Mouse (Mus musculus): ENCODE results near the gene D430041D05Rik. TPM values are rescaled to one million over a fixed set of nuclear protein-coding genes. Genes with fewer than 3 reads are reported as not detected.
A peak's percentile ranks its signal among the peaks of the same experiment; 100 is the strongest.

D430041D05Rik gene
- polyA plus RNA-seq, 1 experiment from 2014 or later: 0.42 TPM

GRCm38 (mm10) chr2:104230444-104230843 is 180.4 kb downstream of the D430041D05Rik start:
- H3K27ac ChIP-seq (ENCODE audit: low read length): no peak overlapping the region
- no peak overlapping the region for H3K9ac ChIP-seq (replicated peaks; ENCODE audit: low read length)
- H3K9me3 ChIP-seq (ENCODE audit: low read length): no peaks in the 10 kb centered on the region
- H3K4me1 ChIP-seq (ENCODE audit: insufficient read depth, low read length): no peaks in the 10 kb centered on the region
- H3K36me3 ChIP-seq (ENCODE audit: insufficient read depth, low read length): no peaks in the 10 kb centered on the region
- H3K4me2 ChIP-seq (replicated peaks; ENCODE audit: low read depth, low read length): no peak overlapping the region
- no peak overlapping the region for H3K4me3 ChIP-seq (ENCODE audit: low read length)
- 58% methylated on average over 2 of the region's 2 CpGs for WGBS
- no peaks in the 10 kb centered on the region for H3K27me3 ChIP-seq (ENCODE audit: insufficient read depth, low read length)
- no peak for ATAC-seq (ENCODE audit: low FRiP score, low TSS enrichment)

DNA sequence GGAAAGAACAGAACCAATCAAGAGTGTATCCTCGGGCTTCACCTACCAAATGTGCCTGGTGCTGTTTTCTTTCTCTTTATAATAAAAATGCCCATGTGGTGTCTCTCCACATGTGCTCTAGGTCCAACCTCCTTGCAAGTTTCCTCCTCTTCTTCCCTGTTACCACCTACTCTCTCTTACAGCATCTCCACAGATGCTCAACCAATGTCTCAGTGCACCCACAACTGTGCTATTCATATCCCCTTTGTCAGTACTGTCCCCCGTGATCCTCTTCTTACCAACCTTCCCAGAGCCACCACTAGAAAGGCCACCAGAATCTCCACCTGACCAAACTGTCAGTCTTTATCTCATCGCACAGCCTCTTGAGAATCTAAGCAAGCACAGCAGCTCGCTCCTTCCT is 184.8 kb downstream of the D430041D05Rik start:
- Histone ChIP-seq H3K9ac (replicated peaks; ENCODE audit: low read length) (no peak overlapping the region), H3K4me2 (replicated peaks; ENCODE audit: low read depth, low read length) (no peak overlapping the region), H3K9me3 (ENCODE audit: low read length) (no peaks in the 10 kb centered on the region), H3K4me1 (ENCODE audit: insufficient read depth, low read length) (no peaks in the 10 kb centered on the region), H3K27ac (ENCODE audit: low read length) (no peak overlapping the region), H3K4me3 (ENCODE audit: low read length) (no peak overlapping the region), H3K27me3 (ENCODE audit: insufficient read depth, low read length) (no peaks in the 10 kb centered on the region), H3K36me3 (ENCODE audit: insufficient read depth, low read length) (no peaks in the 10 kb centered on the region)
- ATAC-seq (ENCODE audit: low FRiP score, low TSS enrichment): no peak
- 91% methylated on average over 4 of the region's 4 CpGs for WGBS

DNA sequence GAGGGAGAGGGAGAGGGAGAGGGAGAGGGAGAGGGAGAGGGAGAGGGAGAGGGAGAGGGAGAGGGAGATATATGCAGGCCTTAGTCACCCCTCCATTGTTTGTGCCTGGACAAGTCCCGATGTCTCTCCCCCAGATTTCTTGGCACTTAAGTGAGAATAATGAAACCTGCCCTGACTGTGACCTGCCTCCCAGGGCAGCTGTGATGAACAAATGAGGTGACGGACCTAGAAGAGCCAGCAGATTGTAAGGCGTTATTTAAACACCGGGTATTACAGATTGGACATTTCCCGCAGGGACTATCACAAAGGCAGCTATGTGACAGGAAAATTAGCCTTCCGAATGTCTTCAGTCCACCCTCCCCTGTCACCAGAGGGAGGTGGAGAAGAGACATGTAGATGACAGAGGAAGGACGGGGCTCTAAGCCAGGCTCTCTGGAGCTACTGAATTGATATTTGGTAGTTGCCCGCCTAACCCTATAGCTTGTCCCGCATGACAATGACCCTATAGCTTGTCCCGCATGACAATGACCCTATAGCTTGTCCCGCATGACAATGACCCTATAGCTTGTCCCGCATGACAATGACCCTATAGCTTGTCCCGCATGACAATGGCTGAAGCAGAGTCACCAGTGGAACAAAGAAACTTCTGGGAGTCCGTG is 191.0 kb downstream of the D430041D05Rik start:
- Histone ChIP-seq H3K9me3 (ENCODE audit: low read length) (no peaks in the 10 kb centered on the region), H3K27ac (ENCODE audit: low read length) (no peak overlapping the region), H3K4me1 (ENCODE audit: insufficient read depth, low read length) (peaks cover 21% of the 10 kb centered on the region; the same call in 1 of the 2 replicates), H3K4me3 (ENCODE audit: low read length) (no peak overlapping the region), H3K36me3 (ENCODE audit: insufficient read depth, low read length) (no peaks in the 10 kb centered on the region), H3K27me3 (ENCODE audit: insufficient read depth, low read length) (no peaks in the 10 kb centered on the region), H3K4me2 (replicated peaks; ENCODE audit: low read depth, low read length) (no peak overlapping the region), H3K9ac (replicated peaks; ENCODE audit: low read length) (no peak overlapping the region)
- WGBS: 63% methylated on average over 14 of the region's 14 CpGs
- ATAC-seq (ENCODE audit: low FRiP score, low TSS enrichment): no peak

DNA sequence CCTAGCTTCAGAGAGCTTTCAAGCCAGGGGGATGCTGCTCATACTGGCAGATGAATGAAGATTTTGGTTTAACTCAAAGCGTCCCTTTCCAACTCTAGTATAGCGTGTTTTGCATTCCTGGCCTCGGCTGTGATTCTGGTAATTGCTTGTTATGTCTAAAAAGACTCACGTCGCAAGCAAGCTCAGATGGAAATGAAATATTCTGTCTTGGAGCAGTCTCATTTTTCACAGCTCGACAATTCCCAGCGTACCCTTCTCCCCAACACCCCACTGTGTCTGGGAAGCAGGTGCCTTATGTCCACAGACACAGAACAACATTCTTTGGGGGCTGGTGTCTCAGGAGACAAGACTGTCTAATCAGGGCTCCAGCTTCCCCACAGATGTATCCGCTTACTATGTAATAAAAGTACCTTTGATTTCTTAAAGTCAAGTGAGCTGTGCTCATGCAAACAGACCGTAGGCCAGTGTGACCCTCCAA is 192.2 kb downstream of the D430041D05Rik start:
- Histone ChIP-seq H3K4me2 (replicated peaks; ENCODE audit: low read depth, low read length) (0 out of 2 replicates have a peak overlapping the region, but pooled peaks have one; percentile 24), H3K4me3 (ENCODE audit: low read length) (no peak overlapping the region), H3K27ac (ENCODE audit: low read length) (no peak overlapping the region), H3K4me1 (ENCODE audit: insufficient read depth, low read length) (peaks cover 21% of the 10 kb centered on the region; the same call in 1 of the 2 replicates), H3K36me3 (ENCODE audit: insufficient read depth, low read length) (no peaks in the 10 kb centered on the region), H3K9ac (replicated peaks; ENCODE audit: low read length) (no peak overlapping the region), H3K27me3 (ENCODE audit: insufficient read depth, low read length) (no peaks in the 10 kb centered on the region), H3K9me3 (ENCODE audit: low read length) (no peaks in the 10 kb centered on the region)
- 22% methylated on average over 9 of the region's 9 CpGs for WGBS
- peak; percentile 61; the same call in 1 of the 2 replicates for ATAC-seq (ENCODE audit: low FRiP score, low TSS enrichment)

- 0 out of 2 replicates have a peak overlapping the region, but pooled peaks have one; percentile 24 for H3K4me2 ChIP-seq (replicated peaks; ENCODE audit: low read depth, low read length)
- H3K9me3 ChIP-seq (ENCODE audit: low read length): no peaks in the 10 kb centered on the region
- H3K27ac ChIP-seq (ENCODE audit: low read length): no peak overlapping the region
- H3K4me3 ChIP-seq (ENCODE audit: low read length): no peak overlapping the region
- H3K27me3 ChIP-seq (ENCODE audit: insufficient read depth, low read length): no peaks in the 10 kb centered on the region
- no peak overlapping the region for H3K9ac ChIP-seq (replicated peaks; ENCODE audit: low read length)
- WGBS: 46% methylated on average over 10 of the region's 10 CpGs
- no peaks in the 10 kb centered on the region for H3K36me3 ChIP-seq (ENCODE audit: insufficient read depth, low read length)
- ATAC-seq (ENCODE audit: low FRiP score, low TSS enrichment): no peak
- H3K4me1 ChIP-seq (ENCODE audit: insufficient read depth, low read length): peaks cover 21% of the 10 kb centered on the region; the same call in 1 of the 2 replicates
Measured at GRCm38 (mm10) chr2:104218114-104218513, 192.7 kb downstream of the D430041D05Rik start.

DNA sequence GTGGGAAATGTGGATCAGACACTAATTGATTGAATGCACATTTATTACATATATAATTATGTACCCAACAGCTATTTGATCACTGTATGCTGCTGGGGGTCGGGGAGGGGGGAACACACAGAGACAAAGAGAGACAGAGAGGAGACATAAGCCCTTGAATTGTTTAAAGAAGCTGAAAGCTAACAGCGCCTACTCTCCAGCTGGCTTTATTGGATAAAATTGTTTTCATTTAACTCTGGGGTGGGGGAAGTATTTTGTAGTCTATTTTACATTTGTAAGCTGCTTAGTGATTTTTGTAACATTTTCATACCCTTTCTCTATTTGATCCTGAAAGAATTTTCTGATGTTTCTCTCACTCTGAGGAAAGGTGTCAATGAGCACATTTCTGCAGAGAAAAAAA is 201.4 kb downstream of the D430041D05Rik start:
- no peak overlapping the region for H3K4me2 ChIP-seq (replicated peaks; ENCODE audit: low read depth, low read length)
- H3K9ac ChIP-seq (replicated peaks; ENCODE audit: low read length): no peak overlapping the region
- no peaks in the 10 kb centered on the region for H3K36me3 ChIP-seq (ENCODE audit: insufficient read depth, low read length)
- H3K4me3 ChIP-seq (ENCODE audit: low read length): no peak overlapping the region
- no peak for ATAC-seq (ENCODE audit: low FRiP score, low TSS enrichment)
- H3K27me3 ChIP-seq (ENCODE audit: insufficient read depth, low read length): no peaks in the 10 kb centered on the region
- H3K4me1 ChIP-seq (ENCODE audit: insufficient read depth, low read length): peaks cover 5% of the 10 kb centered on the region
- H3K9me3 ChIP-seq (ENCODE audit: low read length): no peaks in the 10 kb centered on the region
- 84% methylated on average over 2 of the region's 2 CpGs for WGBS
- H3K27ac ChIP-seq (ENCODE audit: low read length): no peak overlapping the region

DNA sequence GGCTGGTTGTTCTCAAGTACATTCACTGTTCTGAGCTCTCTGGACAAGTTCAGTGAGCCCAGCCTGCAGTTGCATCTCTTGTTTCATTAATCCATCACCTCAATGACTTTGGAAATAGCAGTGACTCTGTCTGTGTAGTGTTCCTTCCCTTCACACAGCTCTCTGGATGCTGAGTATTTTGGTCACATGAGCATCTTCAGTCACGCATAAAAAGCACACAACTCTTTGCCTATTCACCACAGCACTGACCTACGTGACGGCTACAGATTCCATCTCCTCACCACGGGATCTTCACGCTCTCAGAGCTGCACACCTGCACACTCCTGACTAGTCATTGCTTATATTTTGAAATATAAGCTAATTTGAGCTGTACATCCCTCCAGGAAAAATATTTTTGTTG is 202.4 kb downstream of the D430041D05Rik start:
- no peak overlapping the region for H3K4me2 ChIP-seq (replicated peaks; ENCODE audit: low read depth, low read length)
- H3K4me1 ChIP-seq (ENCODE audit: insufficient read depth, low read length): peaks cover 5% of the 10 kb centered on the region
- no peak overlapping the region for H3K27ac ChIP-seq (ENCODE audit: low read length)
- no peaks in the 10 kb centered on the region for H3K9me3 ChIP-seq (ENCODE audit: low read length)
- H3K36me3 ChIP-seq (ENCODE audit: insufficient read depth, low read length): no peaks in the 10 kb centered on the region
- H3K9ac ChIP-seq (replicated peaks; ENCODE audit: low read length): no peak overlapping the region
- WGBS: 46% methylated on average over 5 of the region's 5 CpGs
- H3K27me3 ChIP-seq (ENCODE audit: insufficient read depth, low read length): no peaks in the 10 kb centered on the region
- H3K4me3 ChIP-seq (ENCODE audit: low read length): no peak overlapping the region
- ATAC-seq (ENCODE audit: low FRiP score, low TSS enrichment): 0 out of 2 replicates have a peak, but pooled peaks have one; percentile 12

DNA sequence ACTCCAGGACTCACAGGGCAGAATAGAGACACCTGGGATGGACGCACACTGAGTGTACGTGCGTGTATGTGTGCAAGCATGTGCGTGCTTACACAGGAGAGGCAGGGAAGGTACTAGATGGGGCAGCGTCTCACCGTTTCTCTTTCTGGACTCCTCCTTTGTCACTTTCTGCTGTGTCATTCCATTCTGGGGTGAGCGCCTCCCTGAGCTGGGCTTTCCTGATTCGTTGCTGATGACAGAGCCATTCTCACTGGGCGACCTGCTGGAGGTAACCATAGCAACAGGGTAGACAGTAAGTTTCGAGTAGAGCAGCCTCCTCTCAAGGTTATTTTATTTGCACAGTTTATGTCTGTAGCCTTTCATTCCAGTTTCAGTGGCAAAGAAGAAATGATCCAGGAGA is 202.9 kb downstream of the D430041D05Rik start:
- H3K27me3 ChIP-seq (ENCODE audit: insufficient read depth, low read length): no peaks in the 10 kb centered on the region
- 36% methylated on average over 10 of the region's 10 CpGs for WGBS
- H3K9me3 ChIP-seq (ENCODE audit: low read length): no peaks in the 10 kb centered on the region
- H3K9ac ChIP-seq (replicated peaks; ENCODE audit: low read length): no peak overlapping the region
- H3K4me3 ChIP-seq (ENCODE audit: low read length): no peak overlapping the region
- peak; percentile 49; the same call in 1 of the 2 replicates for ATAC-seq (ENCODE audit: low FRiP score, low TSS enrichment)
- peaks cover 5% of the 10 kb centered on the region for H3K4me1 ChIP-seq (ENCODE audit: insufficient read depth, low read length)
- H3K36me3 ChIP-seq (ENCODE audit: insufficient read depth, low read length): no peaks in the 10 kb centered on the region
- no peak overlapping the region for H3K4me2 ChIP-seq (replicated peaks; ENCODE audit: low read depth, low read length)
- no peak overlapping the region for H3K27ac ChIP-seq (ENCODE audit: low read length)

GRCm38 (mm10) chr2:104205623-104206022 is 205.2 kb downstream of the D430041D05Rik start:
- no peak overlapping the region for H3K4me2 ChIP-seq (replicated peaks; ENCODE audit: low read depth, low read length)
- peaks cover 5% of the 10 kb centered on the region for H3K4me1 ChIP-seq (ENCODE audit: insufficient read depth, low read length)
- no peak overlapping the region for H3K9ac ChIP-seq (replicated peaks; ENCODE audit: low read length)
- no peaks in the 10 kb centered on the region for H3K27me3 ChIP-seq (ENCODE audit: insufficient read depth, low read length)
- H3K4me3 ChIP-seq (ENCODE audit: low read length): no peak overlapping the region
- no peak overlapping the region for H3K27ac ChIP-seq (ENCODE audit: low read length)
- no peaks in the 10 kb centered on the region for H3K36me3 ChIP-seq (ENCODE audit: insufficient read depth, low read length)
- ATAC-seq (ENCODE audit: low FRiP score, low TSS enrichment): no peak
- 36% methylated on average over 8 of the region's 8 CpGs for WGBS
- no peaks in the 10 kb centered on the region for H3K9me3 ChIP-seq (ENCODE audit: low read length)

DNA sequence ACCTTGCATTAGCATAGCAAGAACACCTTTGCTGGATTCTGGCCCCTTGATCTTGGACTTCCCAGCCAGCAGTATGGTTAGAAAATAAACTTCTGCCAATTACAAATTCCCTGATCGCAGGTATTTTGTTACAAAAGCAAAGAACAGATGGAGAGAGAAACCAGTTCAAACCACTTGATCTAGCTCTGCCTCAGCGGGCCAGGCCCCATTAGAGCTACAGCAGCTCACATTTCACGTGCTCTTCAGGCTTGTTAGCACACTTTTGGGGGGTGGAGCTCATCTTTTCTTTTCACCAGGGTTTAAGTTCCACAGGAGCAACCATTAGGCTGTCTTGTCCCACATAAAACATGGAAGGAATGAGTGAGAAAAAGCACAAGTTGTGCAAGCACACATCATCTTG is 210.6 kb downstream of the D430041D05Rik start:
- ATAC-seq (ENCODE audit: low FRiP score, low TSS enrichment): no peak
- WGBS: 19% methylated on average over 3 of the region's 3 CpGs
- Histone ChIP-seq H3K27me3 (ENCODE audit: insufficient read depth, low read length) (no peaks in the 10 kb centered on the region), H3K4me1 (ENCODE audit: insufficient read depth, low read length) (no peaks in the 10 kb centered on the region), H3K36me3 (ENCODE audit: insufficient read depth, low read length) (no peaks in the 10 kb centered on the region), H3K4me3 (ENCODE audit: low read length) (no peak overlapping the region), H3K27ac (ENCODE audit: low read length) (no peak overlapping the region), H3K9ac (replicated peaks; ENCODE audit: low read length) (no peak overlapping the region), H3K9me3 (ENCODE audit: low read length) (no peaks in the 10 kb centered on the region), H3K4me2 (replicated peaks; ENCODE audit: low read depth, low read length) (no peak overlapping the region)

Measured in kidney, embryonic 16.5 days (tissue).